Mouse (Mus musculus) kidney, embryonic 16.5 days (tissue): ENCODE results near the gene Casp9. TPM values are rescaled to one million over a fixed set of nuclear protein-coding genes. Genes with fewer than 3 reads are reported as not detected.

Experiments used
- ATAC-seq: fragments of 200-750 bp; cut with Nextera tagmentation; 2 replicates; pipeline ENCODE4 v1.8.0; 2017; ENCODE audit warnings: moderate TSS enrichment; ENCODE audit not compliant: low FRiP score, low TSS enrichment
- H3K27ac ChIP-seq: fragments of 300-500 bp; sonication (generic); 2 replicates; pipeline ENCODE4 v1.5.1; 2014; ENCODE audit warnings: low read length
- H3K27me3 ChIP-seq: fragments of 300-500 bp; sonication (generic); 2 replicates; pipeline ENCODE4 v1.6.1; 2014; ENCODE audit warnings: low read length, control low read depth, mixed read lengths; ENCODE audit not compliant: insufficient read depth
- H3K36me3 ChIP-seq: fragments of 300-500 bp; sonication (generic); 2 replicates; pipeline ENCODE4 v1.6.1; 2014; ENCODE audit warnings: low read length, control low read depth, mixed read lengths; ENCODE audit not compliant: insufficient read depth
- H3K4me1 ChIP-seq: fragments of 300-500 bp; sonication (generic); 2 replicates; pipeline ENCODE4 v1.6.1; 2014; ENCODE audit warnings: low read length, control low read depth, mixed read lengths; ENCODE audit not compliant: insufficient read depth
- H3K4me2 ChIP-seq: fragments of 300-500 bp; sonication (generic); replicated peaks from 2 replicates; pipeline ENCODE4 v1.6.1; 2014; ENCODE audit warnings: low read depth, low read length
- H3K4me3 ChIP-seq: fragments of 300-500 bp; sonication (generic); 2 replicates; pipeline ENCODE4 v1.5.1; 2014; ENCODE audit warnings: mild to moderate bottlenecking, low read length
- H3K9ac ChIP-seq: fragments of 300-500 bp; sonication (generic); replicated peaks from 2 replicates; pipeline ENCODE4 v1.6.1; 2014; ENCODE audit warnings: low read length
- H3K9me3 ChIP-seq: fragments of 300-500 bp; sonication (generic); 2 replicates; pipeline ENCODE4 v1.6.1; 2016; ENCODE audit warnings: low read length, control low read depth
- WGBS: fragments of 180-500 bp; shearing (Covaris S2); extraction: QIAGEN DNeasy Blood & Tissue Kit; methylation state at CpG from one replicate; pipeline ENCODE4 v1.1.7; 2014; 5-methylcytosine and 5-hydroxymethylcytosine counted together
- polyA plus RNA-seq: library from polyadenylated mRNA; unstranded; fragments of >200 nt; fragmentation: Nextera tagmentation; extraction: Ambion mirVana; gene quantifications from 2 replicates; pipeline ENCODE4 v1.2.1, GENCODE M21; 2015

Casp9 gene
- polyA plus RNA-seq, 1 experiment from 2014 or later: 30.2 TPM

DNA sequence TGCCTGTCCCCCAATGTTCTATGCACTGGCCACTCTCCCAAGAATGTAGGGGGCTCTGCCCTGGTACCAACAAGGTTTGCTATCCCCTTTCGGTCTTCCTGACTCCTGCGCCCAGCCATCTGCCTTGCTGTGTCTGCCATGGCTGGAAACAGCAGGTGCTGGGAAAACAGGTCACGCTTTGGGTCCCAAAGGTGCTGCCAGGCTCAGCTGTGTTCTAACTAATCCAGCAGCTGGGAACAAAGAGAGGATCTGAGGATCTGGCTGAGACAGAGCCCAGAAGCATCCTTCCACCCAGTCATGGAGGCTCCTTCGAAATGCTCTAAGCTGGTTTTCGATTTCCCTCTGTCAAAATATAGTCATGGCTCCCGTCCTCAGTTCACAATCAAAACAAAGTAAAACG lies 22.9 kb downstream of the Casp9 start:
- Histone ChIP-seq H3K4me1 (no peaks in the 10 kb centered on the region), H3K4me3 (no peak overlapping the region), H3K27me3 (no peaks in the 10 kb centered on the region), H3K36me3 (peaks cover 22% of the 10 kb centered on the region; the same call in 1 of the 2 replicates), H3K4me2 (no peak overlapping the region), H3K9me3 (no peaks in the 10 kb centered on the region), H3K9ac (no peak overlapping the region), H3K27ac (no peak overlapping the region)
- WGBS: 87% methylated on average over 7 of the region's 7 CpGs
- no peak for ATAC-seq

DNA sequence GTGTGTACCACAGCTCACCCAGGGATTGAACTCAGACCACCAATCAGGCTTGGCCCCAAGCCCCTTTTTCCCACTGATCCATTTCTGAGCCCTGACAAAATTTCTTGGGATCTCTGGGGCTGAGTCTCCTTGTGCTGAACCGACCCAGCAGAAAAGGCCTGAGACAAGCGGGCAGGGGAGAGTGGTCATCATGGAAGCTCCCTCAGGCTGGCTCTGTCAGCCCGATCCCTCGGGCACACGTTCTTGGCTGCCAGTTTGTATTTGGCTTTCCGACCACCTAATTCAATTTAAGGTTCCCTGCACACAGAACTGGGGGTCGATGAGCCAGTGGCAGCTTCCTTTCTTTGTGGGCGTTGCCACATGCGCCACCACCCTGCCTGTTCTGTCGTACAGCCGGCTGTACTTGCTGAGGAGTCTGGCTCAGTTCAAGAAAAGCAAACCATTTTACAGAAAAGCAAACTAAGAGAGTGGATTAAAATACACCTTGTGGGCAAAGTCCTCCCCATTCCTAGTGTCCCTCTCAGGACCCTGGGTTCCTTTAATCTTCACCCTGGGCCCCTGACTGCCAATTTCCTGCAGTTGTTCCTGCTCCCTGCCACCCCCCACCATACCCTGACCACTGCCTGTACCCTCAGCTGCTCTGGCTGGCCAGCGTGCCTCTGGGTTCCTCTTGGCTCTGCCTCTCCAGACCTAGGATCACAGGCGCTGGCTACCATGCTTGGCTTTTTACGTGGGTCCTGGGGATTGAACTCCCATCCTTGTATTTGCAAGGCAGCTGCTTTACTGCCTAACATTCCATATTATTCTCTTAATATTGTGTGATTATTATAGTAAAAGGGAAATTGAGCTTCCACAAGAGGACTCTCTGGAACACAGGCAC lies 23.6 kb downstream of the Casp9 start:
- Histone ChIP-seq H3K4me3 (no peak overlapping the region), H3K4me1 (no peaks in the 10 kb centered on the region), H3K27me3 (no peaks in the 10 kb centered on the region), H3K4me2 (no peak overlapping the region), H3K36me3 (peaks cover 15% of the 10 kb centered on the region; the same call in 1 of the 2 replicates), H3K9me3 (no peaks in the 10 kb centered on the region), H3K27ac (no peak overlapping the region), H3K9ac (no peak overlapping the region)
- ATAC-seq: no peak
- 55% methylated on average over 14 of the region's 14 CpGs for WGBS

DNA sequence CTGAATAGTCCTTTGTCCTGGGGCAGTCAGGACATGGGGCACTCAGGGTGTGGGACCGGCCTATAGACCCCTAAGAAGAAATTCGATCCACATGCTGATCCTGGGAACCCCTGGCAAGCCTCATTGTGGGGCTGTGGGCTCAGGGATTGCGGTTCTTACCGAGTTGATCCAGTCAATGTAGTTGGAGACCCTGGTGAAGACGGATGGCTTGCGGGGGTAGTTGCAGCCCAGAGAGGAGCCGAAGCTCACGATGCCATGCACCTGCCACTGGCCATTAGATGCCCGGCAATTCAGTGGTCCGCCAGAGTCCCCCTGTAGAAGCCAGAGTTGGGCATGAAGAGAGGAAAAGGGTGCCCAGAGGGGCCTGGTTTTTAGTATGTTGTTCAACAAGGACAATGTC lies 24.3 kb downstream of the Casp9 start:
- Histone ChIP-seq H3K4me1 (no peaks in the 10 kb centered on the region), H3K9me3 (no peaks in the 10 kb centered on the region), H3K4me3 (no peak overlapping the region), H3K27me3 (no peaks in the 10 kb centered on the region), H3K27ac (no peak overlapping the region), H3K36me3 (0 out of 2 replicates have a peak, but pooled peaks cover 10% of the 10 kb centered on the region), H3K4me2 (no peak overlapping the region), H3K9ac (no peak overlapping the region)
- ATAC-seq: no peak
- WGBS: 74% methylated on average over 10 of the region's 10 CpGs

DNA sequence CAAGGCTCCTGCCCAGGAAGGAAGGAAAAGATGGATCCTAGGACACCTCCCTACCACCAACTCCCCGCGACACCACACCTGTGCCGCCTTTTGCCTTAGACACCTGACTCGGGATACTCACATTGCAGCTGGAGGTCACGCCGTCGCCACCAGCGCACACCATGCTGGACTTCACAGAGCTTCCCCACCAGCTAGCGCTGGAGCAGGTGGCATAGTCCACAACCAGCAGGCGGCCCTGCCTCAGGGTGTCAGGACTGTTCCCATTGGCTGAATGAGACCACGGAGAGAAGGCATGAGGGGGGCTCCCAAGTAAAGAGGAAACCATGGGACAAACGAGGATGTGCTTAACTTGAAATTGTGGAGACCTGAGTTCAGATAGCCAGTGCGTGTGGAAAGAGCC lies 25.4 kb downstream of the Casp9 start:
- Histone ChIP-seq H3K27ac (no peak overlapping the region), H3K4me3 (no peak overlapping the region), H3K4me2 (no peak overlapping the region), H3K36me3 (0 out of 2 replicates have a peak, but pooled peaks cover under 1% of the 10 kb centered on the region), H3K9ac (no peak overlapping the region), H3K9me3 (no peaks in the 10 kb centered on the region), H3K27me3 (no peaks in the 10 kb centered on the region), H3K4me1 (no peaks in the 10 kb centered on the region)
- WGBS: 89% methylated on average over 13 of the region's 13 CpGs
- no peak for ATAC-seq

DNA sequence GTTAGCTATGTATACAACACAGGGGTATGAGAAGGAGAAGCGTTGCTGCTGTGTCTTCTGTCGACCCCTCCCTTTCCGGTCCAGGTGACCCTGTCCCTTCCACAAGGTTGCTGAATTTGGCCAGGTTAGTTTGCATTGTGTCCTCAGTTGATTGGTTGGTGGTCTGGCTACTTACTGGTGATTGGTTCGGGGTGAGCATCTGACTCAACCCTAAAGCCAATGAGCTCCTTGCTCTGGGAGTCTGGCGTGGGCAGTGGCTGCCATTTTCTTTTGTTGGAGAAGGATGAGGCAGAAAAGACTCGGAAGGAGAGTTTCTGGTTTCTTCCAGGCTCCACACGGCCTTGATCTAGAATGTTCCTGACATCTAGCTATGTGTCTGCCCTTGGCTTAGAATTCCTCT lies 25.9 kb downstream of the Casp9 start:
- ATAC-seq: no peak
- Histone ChIP-seq H3K4me3 (no peak overlapping the region), H3K4me2 (no peak overlapping the region), H3K9ac (no peak overlapping the region), H3K36me3 (no peaks in the 10 kb centered on the region), H3K9me3 (no peaks in the 10 kb centered on the region), H3K27ac (no peak overlapping the region), H3K27me3 (no peaks in the 10 kb centered on the region), H3K4me1 (no peaks in the 10 kb centered on the region)
- 93% methylated on average over 7 of the region's 7 CpGs for WGBS

DNA sequence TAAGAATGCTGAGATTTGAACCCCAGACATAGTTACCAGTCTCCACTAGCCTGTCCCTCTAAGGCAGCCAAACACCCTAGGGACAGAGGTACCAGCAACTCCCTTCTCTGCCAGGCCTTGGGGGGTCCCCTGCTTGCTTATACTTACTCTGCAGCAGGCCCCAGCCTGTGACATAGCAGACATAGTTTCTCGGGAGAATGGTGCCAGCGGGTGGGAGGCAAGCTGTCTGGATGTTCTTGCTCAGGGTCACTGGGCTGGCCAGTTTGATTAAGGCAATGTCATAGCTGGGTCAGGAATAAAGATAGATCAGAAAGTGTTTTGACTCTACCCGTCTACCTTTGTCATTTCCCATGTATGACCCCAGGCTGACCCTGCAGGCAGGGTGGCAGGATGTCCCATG lies 27.8 kb downstream of the Casp9 start:
- no peaks in the 10 kb centered on the region for H3K9me3 ChIP-seq
- H3K9ac ChIP-seq: no peak overlapping the region
- no peaks in the 10 kb centered on the region for H3K36me3 ChIP-seq
- ATAC-seq: no peak
- no peaks in the 10 kb centered on the region for H3K27me3 ChIP-seq
- H3K4me2 ChIP-seq: no peak overlapping the region
- no peaks in the 10 kb centered on the region for H3K4me1 ChIP-seq
- no peak overlapping the region for H3K4me3 ChIP-seq
- no peak overlapping the region for H3K27ac ChIP-seq
- WGBS: 58% methylated on average over 3 of the region's 3 CpGs

DNA sequence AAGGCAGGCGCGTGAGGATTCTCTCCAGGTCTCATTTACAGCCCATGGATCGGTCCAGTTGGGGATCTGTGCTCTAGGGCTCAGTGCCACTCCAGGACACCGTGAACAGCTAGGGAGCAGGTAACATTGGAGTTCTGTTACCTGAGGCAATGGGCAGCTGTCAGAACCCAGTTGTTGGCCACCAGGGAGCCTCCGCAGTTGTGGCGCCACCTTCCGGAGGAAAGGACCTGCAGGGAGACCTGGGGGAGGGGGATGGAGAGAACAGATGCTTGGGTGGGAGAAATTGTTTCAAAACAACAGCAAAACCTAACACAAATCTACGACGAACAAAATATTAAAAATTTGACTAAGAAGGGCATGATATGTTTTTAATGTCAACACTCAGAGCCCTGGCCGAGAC lies 28.7 kb downstream of the Casp9 start:
- Histone ChIP-seq H3K27me3 (no peaks in the 10 kb centered on the region), H3K4me3 (no peak overlapping the region), H3K9me3 (no peaks in the 10 kb centered on the region), H3K36me3 (no peaks in the 10 kb centered on the region), H3K4me1 (no peaks in the 10 kb centered on the region), H3K9ac (no peak overlapping the region), H3K27ac (no peak overlapping the region), H3K4me2 (no peak overlapping the region)
- 76% methylated on average over 10 of the region's 10 CpGs for WGBS
- ATAC-seq: no peak

DNA sequence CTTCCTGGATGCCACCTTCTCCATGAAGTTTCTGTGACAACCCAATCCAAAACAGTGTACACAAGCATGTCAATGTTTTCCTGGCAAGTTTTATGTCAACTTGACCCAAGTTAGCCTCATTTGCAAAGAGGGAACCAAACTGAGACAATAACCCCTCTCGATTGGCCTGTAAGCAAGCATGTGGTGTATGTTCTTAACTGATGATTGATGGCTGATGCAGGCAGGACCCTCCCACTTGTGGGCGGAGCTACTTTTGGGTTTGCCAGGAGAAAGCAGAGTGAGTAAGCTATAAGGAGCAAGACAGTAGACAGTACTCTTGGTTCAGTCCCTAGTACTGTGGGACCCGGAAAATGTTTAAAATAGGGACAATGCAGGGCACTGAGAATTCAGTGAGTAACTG lies 29.6 kb downstream of the Casp9 start:
- H3K9ac ChIP-seq: no peak overlapping the region
- no peaks in the 10 kb centered on the region for H3K4me1 ChIP-seq
- 70% methylated on average over 3 of the region's 3 CpGs for WGBS
- no peak for ATAC-seq
- H3K9me3 ChIP-seq: no peaks in the 10 kb centered on the region
- no peaks in the 10 kb centered on the region for H3K27me3 ChIP-seq
- no peak overlapping the region for H3K27ac ChIP-seq
- H3K4me2 ChIP-seq: no peak overlapping the region
- H3K36me3 ChIP-seq: no peaks in the 10 kb centered on the region
- no peak overlapping the region for H3K4me3 ChIP-seq

DNA sequence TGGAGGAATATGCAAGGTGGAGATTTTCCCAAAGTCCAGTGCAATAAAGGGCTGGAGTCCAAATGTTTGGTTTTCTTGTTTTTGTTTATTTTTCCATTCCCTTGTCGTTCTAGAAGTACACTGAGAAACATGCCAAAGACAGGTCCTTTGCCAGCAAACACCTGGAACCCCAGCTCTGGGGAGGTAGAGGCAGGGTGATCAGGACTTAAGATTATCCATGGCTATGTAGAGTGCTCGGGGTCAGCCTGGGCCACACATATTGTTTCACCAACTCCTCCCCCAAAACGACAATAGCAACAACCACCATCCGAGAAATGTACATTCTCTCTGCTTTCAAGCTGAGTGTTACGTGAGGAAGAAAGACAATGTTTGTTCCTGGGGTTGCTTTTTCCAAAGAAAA lies 32.6 kb downstream of the Casp9 start, which contains the start of gene Cela2a:
TSS of gene Cela2a (minus strand) at position 101 of the 400 bp plus-strand sequence.
- H3K9me3 ChIP-seq: no peaks in the 10 kb centered on the region
- WGBS: 61% methylated on average over 5 of the region's 5 CpGs
- H3K4me1 ChIP-seq: no peaks in the 10 kb centered on the region
- H3K27me3 ChIP-seq: no peaks in the 10 kb centered on the region
- no peaks in the 10 kb centered on the region for H3K36me3 ChIP-seq
- no peak within 1 kb of the TSS for H3K4me3 ChIP-seq
- H3K9ac ChIP-seq: no peak within 1 kb of the TSS
- no peak for ATAC-seq
- H3K4me2 ChIP-seq: no peak within 1 kb of the TSS
- H3K27ac ChIP-seq: no peak within 1 kb of the TSS

DNA sequence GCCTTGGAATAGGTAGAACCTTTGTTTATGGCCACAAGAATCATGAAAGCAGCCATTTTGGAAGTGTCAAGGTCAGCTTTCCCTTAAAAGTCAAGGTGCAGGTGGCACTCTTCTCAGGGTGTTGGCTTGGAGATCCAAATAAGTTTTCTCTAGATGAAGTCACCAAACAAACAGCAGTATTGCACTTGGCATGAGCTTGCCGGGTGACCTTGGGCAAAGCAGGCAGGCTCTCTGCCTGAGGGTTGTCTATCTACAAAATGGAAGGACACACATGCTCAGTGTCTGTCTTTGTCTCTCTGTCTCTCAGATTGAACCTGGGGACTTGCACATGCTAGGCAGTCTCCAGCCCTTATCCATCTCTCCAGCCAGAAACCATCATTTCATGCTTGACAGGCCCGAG lies 34.0 kb downstream of the Casp9 start:
- no peak overlapping the region for H3K4me2 ChIP-seq
- H3K9ac ChIP-seq: no peak overlapping the region
- no peak overlapping the region for H3K27ac ChIP-seq
- H3K27me3 ChIP-seq: no peaks in the 10 kb centered on the region
- H3K4me3 ChIP-seq: no peak overlapping the region
- no peak for ATAC-seq
- WGBS: 78% methylated on average over 2 of the region's 2 CpGs
- H3K9me3 ChIP-seq: no peaks in the 10 kb centered on the region
- H3K4me1 ChIP-seq: no peaks in the 10 kb centered on the region
- H3K36me3 ChIP-seq: no peaks in the 10 kb centered on the region
